8 mouse cellular contexts compared by ENCODE assay signal in the genomic region with DNA sequence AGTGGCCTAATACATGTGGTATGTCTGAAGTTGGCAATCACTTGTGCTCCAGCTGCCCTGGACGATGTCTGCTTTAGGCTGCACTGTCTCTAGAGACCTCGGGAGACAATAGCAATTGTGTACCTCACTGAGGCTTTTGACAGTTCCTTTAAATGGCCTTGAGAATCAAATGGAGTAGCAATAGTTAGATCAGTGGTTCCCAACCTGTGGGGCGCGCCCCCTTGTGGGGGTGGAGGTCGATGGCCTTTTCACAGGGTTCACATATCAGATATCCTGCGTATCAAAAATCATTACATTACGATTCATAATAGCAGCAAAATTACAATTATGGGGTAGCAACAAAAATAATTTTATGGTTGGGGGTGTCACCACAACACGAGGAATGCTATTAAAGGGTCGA. TPM values are rescaled to one million over a fixed set of nuclear protein-coding genes. Genes with fewer than 3 reads are reported as not detected.
A peak's percentile ranks its signal among the peaks of the same experiment; 100 is the strongest.
DNase-seq lines count a peak whose midpoint lies in the region; ATAC-seq and TF ChIP-seq lines count a peak whose summit lies in the region.

No protein-coding gene starts in this region.

- 40% methylated on average over 9 of the region's 9 CpGs for WGBS in heart, embryonic 11.5 days (ENCODE audit: insufficient replicate concordance)
- WGBS in spleen, adult 2 months: 47% methylated on average over 9 of the region's 9 CpGs
- 43% methylated on average over 9 of the region's 9 CpGs for WGBS in neural tube, embryonic 11.5 days

- H3K4me1 ChIP-seq in heart, embryonic 11.5 days (ENCODE audit: control insufficient read depth, insufficient read depth, low read length): no peaks in the 10 kb centered on the region
- H3K4me1 ChIP-seq in spleen, adult 2 months (ENCODE audit: control insufficient read depth, insufficient read depth, insufficient read length): no peaks in the 10 kb centered on the region
- H3K4me1 ChIP-seq in neural tube, embryonic 11.5 days (ENCODE audit: control insufficient read depth, insufficient read depth, low read length): no peaks in the 10 kb centered on the region

- no peaks in the 10 kb centered on the region for H3K27me3 ChIP-seq in heart, embryonic 11.5 days (ENCODE audit: control insufficient read depth, insufficient read depth, low read length)
- no peaks in the 10 kb centered on the region for H3K27me3 ChIP-seq in spleen, adult 2 months (ENCODE audit: control insufficient read depth, insufficient read depth, low read length)
- H3K27me3 ChIP-seq in neural tube, embryonic 11.5 days (ENCODE audit: control insufficient read depth, insufficient read depth, low read length): no peaks in the 10 kb centered on the region

- no peak for ATAC-seq in heart, embryonic 11.5 days (replicated peaks; ENCODE audit: insufficient number of reproducible peaks, low FRiP score, low TSS enrichment)
- no peak for ATAC-seq in neural tube, embryonic 11.5 days (ENCODE audit: insufficient read depth, low FRiP score, low TSS enrichment)

- H3K4me3 ChIP-seq in heart, embryonic 11.5 days (ENCODE audit: low read depth, low read length): no peak overlapping the region
- no peak overlapping the region for H3K4me3 ChIP-seq in spleen, adult 2 months (ENCODE audit: extremely low read depth, insufficient read depth, insufficient read length)
- no peak overlapping the region for H3K4me3 ChIP-seq in neural tube, embryonic 11.5 days (ENCODE audit: low read depth, low read length)

- TF ChIP-seq POLR2A in spleen, adult 2 months (IDR thresholded peaks at IDR 0.05; ENCODE audit: low read depth, low read length): no peak

- H3K27ac ChIP-seq in heart, embryonic 11.5 days (ENCODE audit: low read depth, low read length): no peak overlapping the region
- H3K27ac ChIP-seq in spleen, adult 2 months (ENCODE audit: insufficient read depth, low read length): no peak overlapping the region
- H3K27ac ChIP-seq in neural tube, embryonic 11.5 days (ENCODE audit: low read depth, low read length): no peak overlapping the region

- no peak overlapping the region for H3K4me2 ChIP-seq in heart, embryonic 11.5 days
- no peak overlapping the region for H3K4me2 ChIP-seq in neural tube, embryonic 11.5 days (ENCODE audit: low read depth)

- DNase-seq in heart, adult 8-10 months (ENCODE audit: low spot score): peak; percentile 7
- DNase-seq in spleen, adult 2 months (ENCODE audit: low read depth in 1 of 2, low spot score in 2 of 2): peak in 1 of 2 experiments; percentile 32
- no peak for DNase-seq in spleen, adult 12 weeks (ENCODE audit: low spot score)
- peak; percentile 68 to 71 for DNase-seq in cerebellum, postnatal 10 days
- peak; percentile 56 for DNase-seq in kidney, postnatal 10 days
- peak; percentile 53 for DNase-seq in neural tube, embryonic 11.5 days (ENCODE audit: low spot score)
- no peak for DNase-seq in right cerebral cortex, postnatal 36 days (ENCODE audit: low spot score in 2 of 2)

- H3K36me3 ChIP-seq in heart, embryonic 11.5 days (ENCODE audit: control insufficient read depth, insufficient read depth, low read length): no peaks in the 10 kb centered on the region
- H3K36me3 ChIP-seq in spleen, adult 2 months (ENCODE audit: control insufficient read depth, insufficient read depth, low read length): no peaks in the 10 kb centered on the region
- H3K36me3 ChIP-seq in neural tube, embryonic 11.5 days (ENCODE audit: control insufficient read depth, insufficient read depth, low read length): no peaks in the 10 kb centered on the region

- TF ChIP-seq CTCF in spleen, adult 2 months (IDR thresholded peaks at IDR 0.05; ENCODE audit: extremely low read depth, insufficient read depth, insufficient read length, insufficient replicate concordance): peak; percentile 24; the same call in 1 of the 2 replicates

- no peak overlapping the region for H3K9ac ChIP-seq in heart, embryonic 11.5 days (ENCODE audit: low read depth, low read length)
- H3K9ac ChIP-seq in neural tube, embryonic 11.5 days (ENCODE audit: low read length): no peak overlapping the region

- H3K9me3 ChIP-seq in heart, embryonic 11.5 days (replicated peaks; ENCODE audit: control insufficient read depth, low read length): no peaks in the 10 kb centered on the region
- H3K9me3 ChIP-seq in neural tube, embryonic 11.5 days (ENCODE audit: control insufficient read depth, low read length): no peaks in the 10 kb centered on the region

RNA-seq across cellular contexts. Expression of a gene that starts 7.9 kb away (rescaled TPM):
- total RNA-seq in heart, adult 8-10 months (2022): 10 to 100 TPM; 23.6 to 31.5 (median 27.0) TPM
- 18.7 and 21.1 TPM in 2 replicates for polyA plus RNA-seq in heart, embryonic 11.5 days (2014; fragmentation: Nextera tagmentation; extraction: Ambion mirVana)
- 19.6 and 27.7 TPM in 2 replicates for polyA plus RNA-seq in spleen, adult 2 months (2012; rRNA removed)
- 52.3 and 53.5 TPM in 2 replicates for polyA plus RNA-seq in neural tube, embryonic 11.5 days (2014; fragmentation: Nextera tagmentation; extraction: Ambion mirVana)

RNA-seq across cellular contexts. Expression of a gene that starts 52.4 kb away (rescaled TPM):
- total RNA-seq in heart, adult 8-10 months (2022): not detected
- not detected in 2 replicates for polyA plus RNA-seq in heart, embryonic 11.5 days (2014; fragmentation: Nextera tagmentation; extraction: Ambion mirVana)
- polyA plus RNA-seq in spleen, adult 2 months (2012; rRNA removed): not detected in 2 replicates
- polyA plus RNA-seq in neural tube, embryonic 11.5 days (2014; fragmentation: Nextera tagmentation; extraction: Ambion mirVana): not detected in 2 replicates

Comparison
In these comparisons a context has a peak if more than half of its experiments do, and no peak if none do; other contexts are left out.
1. DNase-seq: peak in heart, adult 8-10 months (single experiment), cerebellum, postnatal 10 days (2 of 2), kidney, postnatal 10 days (single experiment) and neural tube, embryonic 11.5 days (single experiment); none in spleen, adult 12 weeks (single experiment) and right cerebral cortex, postnatal 36 days (0 of 2).